Mouse (Mus musculus) erythroblast, embryonic 14.5 days (primary cell): ENCODE data around the gene Numa1.

Experiments used
- GATA1 ChIP-seq: IDR thresholded peaks from 2 replicates; pipeline ENCODE4 v1.6.1; 2012; ENCODE audit warnings: low read length, inconsistent platforms, mixed read lengths
- TAL1 ChIP-seq: IDR thresholded peaks from 3 replicates; pipeline ENCODE4 v1.6.1; 2012; ENCODE audit warnings: low read length, inconsistent platforms, mixed read lengths

DNA sequence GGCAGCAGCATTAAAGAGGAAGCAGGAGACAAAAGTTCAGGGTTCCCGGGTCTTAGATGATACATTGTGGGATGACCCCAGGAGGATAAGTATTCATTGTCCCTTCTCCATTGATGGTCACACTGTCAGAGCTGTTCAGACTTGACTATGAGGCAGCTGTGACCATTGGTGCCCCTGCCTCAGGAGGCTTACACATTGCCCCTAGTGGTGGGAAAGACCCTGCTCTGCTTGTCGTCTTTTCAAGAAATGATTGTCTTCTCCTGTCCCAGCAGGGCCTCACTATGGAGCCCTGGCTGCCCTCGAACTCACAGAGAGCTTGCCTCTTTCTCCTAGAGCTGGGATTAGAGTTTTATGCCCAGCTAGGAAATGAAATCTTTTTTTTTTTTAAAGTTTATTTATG is 21.9 kb upstream of the Numa1 start:
- TF ChIP-seq GATA1: no peak
- TF ChIP-seq TAL1: no peak
